Mouse (Mus musculus) lung, adult 2 months (tissue): ENCODE results near the gene Bpifb6. TPM values are rescaled to one million over a fixed set of nuclear protein-coding genes. Genes with fewer than 3 reads are reported as not detected.

Experiments
- DNase-seq: peaks from one replicate; pipeline ENCODE4 v3.0.0; 2022
- H3K4me1 ChIP-seq: fragments of 200-500 bp; 2 replicates; pipeline ENCODE4 v1.6.1; 2011; ENCODE audit warnings: low read length; ENCODE audit not compliant: control insufficient read depth, insufficient read depth
- H3K4me3 ChIP-seq: fragments of 200-500 bp; replicated peaks from 2 replicates; pipeline ENCODE3; 2011; ENCODE audit warnings: low read depth, mild to moderate bottlenecking, control low read depth, low read length; ENCODE audit errors: extremely low read depth
- CTCF ChIP-seq: fragments of 200-500 bp; IDR thresholded peaks from 2 replicates; pipeline ENCODE4 v1.5.1; 2011; ENCODE audit warnings: mild to moderate bottlenecking, low read length, control low read depth; ENCODE audit not compliant: insufficient read depth
- POLR2A ChIP-seq: fragments of 200-500 bp; IDR thresholded peaks from 2 replicates; pipeline ENCODE4 v1.6.1; 2011; ENCODE audit warnings: low read depth, mild to moderate bottlenecking, control low read depth, low read length, borderline replicate concordance; ENCODE audit errors: extremely low read depth
- WGBS: fragments of 180-500 bp; shearing (Covaris S2); methylation state at CpG from one replicate; pipeline ENCODE4 v1.1.7; 2018; 5-methylcytosine and 5-hydroxymethylcytosine counted together
- polyA plus RNA-seq: library from polyadenylated mRNA; depleted of rRNA; stranded (reverse); fragments of >200 nt; gene quantifications from 2 replicates; pipeline ENCODE4 v1.2.3, GENCODE M21; 2012; rRNA removed

Gene Bpifb6
- polyA plus RNA-seq: not detected in 2 replicates

DNA sequence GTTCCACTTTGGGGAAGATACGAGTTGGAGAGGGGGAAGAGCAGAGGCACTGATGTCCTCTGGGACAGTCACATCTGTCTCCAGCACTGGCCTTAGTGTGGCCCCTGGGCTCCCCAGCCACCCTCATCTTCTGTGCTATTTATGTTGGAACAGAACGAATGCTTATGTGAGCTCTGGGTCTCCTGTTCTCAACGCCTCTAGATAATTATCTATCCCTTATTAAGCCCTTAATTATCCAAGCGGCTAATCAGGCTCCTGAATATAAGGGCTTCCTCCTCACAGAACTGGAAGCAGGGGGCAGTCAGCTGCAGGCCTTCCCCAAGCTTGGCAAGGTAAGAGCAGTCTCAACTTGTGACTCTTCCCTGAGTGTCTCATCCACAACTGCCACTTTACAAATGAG lies at the start of gene Bpifb6:
Bpifb6 (plus strand) TSS at position 301 of the 400 bp plus-strand sequence.
- Histone ChIP-seq H3K4me1 (no peaks in the 10 kb centered on the region), H3K4me3 (no peak within 1 kb of the TSS)
- TF ChIP-seq POLR2A: no peak
- no peak for TF ChIP-seq CTCF
- no peak for DNase-seq
- 71% methylated on average over 4 of the region's 4 CpGs for WGBS

DNA sequence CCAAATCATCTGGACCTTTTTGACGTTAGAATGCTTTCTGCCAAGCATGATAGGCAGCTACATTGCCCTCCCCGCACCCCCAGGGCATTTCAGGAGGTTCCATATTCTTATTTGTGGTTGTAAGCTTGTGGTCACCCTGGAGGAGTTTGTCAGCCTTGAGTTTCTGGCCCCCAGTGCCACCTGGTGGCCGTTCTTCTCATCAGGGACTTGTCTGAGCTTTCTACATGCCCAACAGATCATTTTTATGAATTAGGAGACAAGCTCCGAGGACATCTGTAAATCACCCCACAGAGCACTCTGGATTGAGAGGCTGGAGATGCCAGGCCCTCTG lies 49.2 kb upstream of the Bpifb6 start:
- TF ChIP-seq CTCF (peak; percentile 56), POLR2A (no peak)
- DNase-seq: peak; percentile 36
- WGBS: 38% methylated on average over 4 of the region's 4 CpGs

DNA sequence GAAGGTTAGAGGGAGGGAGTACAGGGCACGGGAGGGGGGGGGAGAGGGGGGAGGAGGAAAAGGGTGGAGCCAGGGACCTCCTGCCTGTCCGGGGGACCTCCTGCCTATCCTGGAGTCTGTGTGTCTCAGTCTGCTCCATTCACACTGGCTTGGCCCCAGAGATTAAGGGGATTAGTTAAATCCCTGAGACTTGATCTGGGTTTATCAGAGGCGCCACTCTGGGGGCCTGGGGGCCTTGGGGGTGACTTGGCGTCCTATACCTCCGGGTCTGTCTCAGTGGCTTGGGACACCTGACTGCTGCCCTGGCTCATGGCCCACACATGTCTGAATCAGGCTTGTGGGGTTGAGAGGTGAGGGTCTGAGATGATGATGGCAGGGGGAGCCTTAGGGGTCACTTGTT lies 46.6 kb upstream of the Bpifb6 start:
- TF ChIP-seq POLR2A (no peak), CTCF (no peak)

More for the DNA sequence above, 49.2 kb upstream of the Bpifb6 start:
- Histone ChIP-seq H3K4me3 (no peak overlapping the region), H3K4me1 (no peaks in the 10 kb centered on the region)

DNA sequence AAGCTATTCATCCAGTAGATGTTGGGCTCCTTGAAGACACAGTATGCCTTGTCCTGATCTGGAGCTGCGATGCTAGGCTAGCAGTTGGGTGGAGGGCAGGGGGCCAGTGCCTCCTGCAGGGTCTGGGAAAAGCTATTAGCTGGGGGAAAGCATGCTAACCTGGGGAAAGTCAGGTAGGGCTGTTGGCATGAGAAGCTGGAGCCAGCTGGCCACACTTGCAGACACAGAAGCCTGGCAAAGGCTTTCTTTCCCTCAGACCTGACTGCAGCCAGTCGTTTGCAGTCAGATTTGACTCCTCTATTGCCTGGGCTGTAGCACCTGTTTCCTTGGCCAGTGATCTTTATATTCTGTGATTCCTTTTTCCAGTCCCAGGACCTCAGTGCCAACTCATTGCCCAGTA lies 40.6 kb upstream of the Bpifb6 start:
- no peak for TF ChIP-seq POLR2A
- TF ChIP-seq CTCF: no peak
- DNase-seq: no peak
- 76% methylated on average over 2 of the region's 2 CpGs for WGBS
- Histone ChIP-seq H3K4me3 (no peak overlapping the region), H3K4me1 (no peaks in the 10 kb centered on the region)

More for the DNA sequence above, 46.6 kb upstream of the Bpifb6 start:
- Histone ChIP-seq H3K4me3 (no peak overlapping the region), H3K4me1 (no peaks in the 10 kb centered on the region)
- whole genome bisulfite sequencing: 28% methylated on average over 5 of the region's 5 CpGs
- DNase-seq: no peak

DNA sequence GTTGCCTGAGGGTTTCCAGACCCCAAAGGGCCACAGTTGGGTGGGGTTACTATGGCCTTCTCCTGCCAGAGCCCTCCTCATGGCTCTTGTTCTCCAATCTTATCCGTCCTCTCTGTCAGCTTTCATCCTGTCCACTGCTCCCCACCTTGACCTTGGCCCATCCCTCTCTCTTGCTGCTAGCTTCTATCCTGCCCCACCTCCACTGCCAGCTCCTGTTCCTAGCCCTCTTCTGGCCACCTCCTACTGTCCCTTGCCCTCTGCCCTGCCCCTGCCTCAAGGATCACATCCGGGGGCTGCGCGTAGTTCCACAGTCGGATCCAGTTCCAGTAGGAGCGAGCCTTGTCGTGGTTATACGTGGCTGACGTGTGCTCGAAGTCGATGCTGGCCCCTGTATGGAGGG lies 39.9 kb upstream of the Bpifb6 start:
- TF ChIP-seq CTCF (no peak), POLR2A (no peak)
- WGBS: 79% methylated on average over 11 of the region's 11 CpGs
- DNase-seq: no peak
- no peak overlapping the region for H3K4me3 ChIP-seq
- no peaks in the 10 kb centered on the region for H3K4me1 ChIP-seq

DNA sequence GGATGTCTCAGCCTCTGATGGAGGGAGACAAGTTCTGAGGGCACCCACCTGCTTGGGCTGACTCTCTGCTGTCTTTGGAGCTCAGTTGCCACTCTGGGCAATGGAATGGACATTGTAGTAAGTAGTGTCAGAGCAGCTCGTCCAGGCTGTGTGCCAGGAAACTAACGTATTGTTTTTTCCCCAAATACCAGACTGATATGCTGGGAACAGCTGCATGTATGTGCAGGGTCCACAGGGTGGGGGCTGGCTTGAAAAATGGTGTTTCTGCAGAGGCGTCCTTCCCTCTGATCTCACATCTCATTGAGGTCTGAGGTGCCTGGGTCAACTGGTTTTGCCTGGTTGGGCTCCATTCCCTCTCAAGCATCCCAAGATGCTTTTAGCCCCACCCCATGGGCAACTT lies 39.5 kb upstream of the Bpifb6 start:
- WGBS: 31% methylated on average over 3 of the region's 3 CpGs
- TF ChIP-seq CTCF: no peak
- no peak for TF ChIP-seq POLR2A
- DNase-seq: no peak
- no peak overlapping the region for H3K4me3 ChIP-seq
- no peaks in the 10 kb centered on the region for H3K4me1 ChIP-seq

DNA sequence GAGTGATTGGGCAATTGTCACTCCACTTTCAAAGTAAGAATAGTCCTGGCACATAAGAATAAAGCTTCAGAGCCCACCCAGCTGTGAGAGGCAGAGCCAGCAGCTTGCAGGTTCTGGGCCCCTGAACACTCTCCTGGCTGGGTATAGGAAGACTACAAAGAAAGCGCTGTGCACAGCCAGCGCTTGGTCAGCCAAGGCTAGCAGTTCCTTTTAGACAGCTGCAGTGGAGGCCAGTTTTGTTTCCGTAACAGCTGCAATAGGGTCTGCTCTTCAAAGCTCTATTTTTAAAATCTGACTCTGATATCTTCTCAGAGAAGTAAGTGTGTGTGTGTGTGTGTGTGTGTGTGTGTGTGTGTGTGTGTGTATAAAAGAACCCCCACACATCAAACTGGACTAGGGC lies 38.2 kb upstream of the Bpifb6 start:
- Histone ChIP-seq H3K4me1 (no peaks in the 10 kb centered on the region), H3K4me3 (no peak overlapping the region)
- TF ChIP-seq POLR2A (no peak), CTCF (no peak)
- no peak for DNase-seq
- WGBS: 72% methylated on average over 3 of the region's 3 CpGs

DNA sequence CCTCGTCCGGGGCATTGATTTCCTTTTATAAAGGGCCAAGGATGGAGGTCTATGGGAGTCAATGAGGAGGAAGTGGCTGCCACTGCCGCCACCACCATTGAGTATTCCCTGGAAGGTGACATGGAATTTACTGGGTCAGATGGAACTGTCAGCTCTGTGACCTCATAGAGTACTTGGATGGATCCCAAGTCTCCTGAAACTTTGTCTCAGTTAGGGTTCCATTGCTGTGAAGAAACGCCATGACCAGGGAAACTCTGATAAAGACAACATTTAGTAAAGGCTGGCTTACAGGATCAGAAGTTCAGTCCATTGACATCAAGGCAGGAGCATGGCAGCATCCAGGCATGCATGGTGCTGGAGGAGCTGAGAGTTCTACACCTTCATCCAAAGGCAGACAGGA lies 29.2 kb upstream of the Bpifb6 start, which contains the start of gene Sun5:
Sun5 (minus strand) TSS at position 101 of the 400 bp plus-strand sequence.
- 81% methylated on average over 4 of the region's 4 CpGs for WGBS
- no peaks in the 10 kb centered on the region for H3K4me1 ChIP-seq
- TF ChIP-seq POLR2A: no peak
- TF ChIP-seq CTCF: no peak
- no peak within 1 kb of the TSS for H3K4me3 ChIP-seq
- DNase-seq: no peak

DNA sequence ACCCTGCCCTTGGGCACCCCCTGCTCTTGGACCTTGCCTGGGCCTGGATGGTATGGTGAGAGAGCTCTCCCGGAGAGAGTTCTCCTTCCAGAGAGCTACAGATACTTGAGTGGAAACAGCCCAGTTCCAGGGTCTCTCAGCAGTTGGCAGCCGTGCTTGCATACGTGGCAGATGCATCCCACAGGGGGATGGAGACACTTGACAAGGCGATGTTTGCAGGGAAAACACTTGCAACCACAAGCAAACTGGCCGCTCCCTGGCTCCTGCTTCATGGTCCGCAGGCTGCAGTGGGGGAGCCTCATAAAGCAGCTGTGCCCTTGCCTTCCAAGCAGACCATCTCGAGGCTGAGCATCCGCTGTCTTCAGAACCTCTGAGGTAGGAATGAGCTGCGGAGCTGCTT lies 25.4 kb upstream of the Bpifb6 start, which contains the start of gene Bpifb2:
Bpifb2 (plus strand) TSS at position 301 of the 400 bp plus-strand sequence.
- no peak within 1 kb of the TSS for H3K4me3 ChIP-seq
- H3K4me1 ChIP-seq: no peaks in the 10 kb centered on the region
- WGBS: 59% methylated on average over 9 of the region's 9 CpGs
- DNase-seq: no peak
- TF ChIP-seq POLR2A: no peak
- no peak for TF ChIP-seq CTCF

DNA sequence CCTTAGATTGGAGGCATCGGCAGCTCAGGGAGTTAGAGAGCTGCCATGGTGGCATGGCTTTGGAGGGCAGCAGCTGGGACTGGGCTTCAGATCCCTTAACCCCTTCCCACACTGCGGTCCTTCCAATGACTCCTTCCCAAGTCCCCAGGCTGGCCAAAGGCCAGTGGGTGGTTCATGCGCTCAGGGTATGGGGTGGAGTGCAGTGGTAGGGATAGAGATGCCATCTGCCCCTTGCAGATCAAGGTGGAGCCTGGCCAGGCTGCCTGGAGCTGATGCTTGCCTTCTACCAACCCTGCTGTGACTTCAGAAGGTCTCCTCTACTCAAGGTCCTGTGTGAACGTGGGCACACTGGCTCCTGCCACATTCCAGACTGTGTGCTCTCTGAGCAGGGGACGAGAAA lies 1.1 kb upstream of the Bpifb6 start:
- WGBS: 75% methylated on average over 5 of the region's 5 CpGs
- no peak for DNase-seq
- H3K4me3 ChIP-seq: no peak overlapping the region
- no peaks in the 10 kb centered on the region for H3K4me1 ChIP-seq
- TF ChIP-seq CTCF: no peak
- no peak for TF ChIP-seq POLR2A
